Mouse (Mus musculus) limb, embryonic 12.5 days (tissue): ENCODE measurements around the gene Atp8a1. TPM values are rescaled to one million over a fixed set of nuclear protein-coding genes. Genes with fewer than 3 reads are reported as not detected.

Experiments used
- ATAC-seq: fragments of 200-750 bp; cut with Nextera tagmentation; 2 replicates; pipeline ENCODE4 v1.8.0; 2017; ENCODE audit warnings: low read depth, moderate TSS enrichment; ENCODE audit not compliant: insufficient number of reproducible peaks, insufficient read depth, low FRiP score, low TSS enrichment
- H3K27ac ChIP-seq: fragments of 300-500 bp; sonication (generic); 2 replicates; pipeline ENCODE4 v1.5.1; 2016; ENCODE audit warnings: mild to moderate bottlenecking, moderate library complexity
- H3K27me3 ChIP-seq: fragments of 300-500 bp; sonication (generic); 2 replicates; pipeline ENCODE4 v1.6.1; 2016; ENCODE audit warnings: mild to moderate bottlenecking, moderate library complexity
- H3K36me3 ChIP-seq: fragments of 300-500 bp; sonication (generic); 2 replicates; pipeline ENCODE4 v1.6.1; 2016; ENCODE audit warnings: mild to moderate bottlenecking, moderate library complexity
- H3K4me1 ChIP-seq: fragments of 300-500 bp; sonication (generic); replicated peaks from 2 replicates; pipeline ENCODE4 v1.6.1; 2016
- H3K4me2 ChIP-seq: fragments of 300-500 bp; sonication (generic); 2 replicates; pipeline ENCODE4 v1.6.1; 2016; ENCODE audit warnings: mild to moderate bottlenecking, moderate library complexity
- H3K4me3 ChIP-seq: fragments of 300-500 bp; sonication (generic); replicated peaks from 2 replicates; pipeline ENCODE4 v1.5.1; 2016; ENCODE audit warnings: mild to moderate bottlenecking
- H3K9ac ChIP-seq: fragments of 300-500 bp; sonication (generic); replicated peaks from 2 replicates; pipeline ENCODE4 v1.6.1; 2016; ENCODE audit warnings: mild to moderate bottlenecking, moderate library complexity
- H3K9me3 ChIP-seq: fragments of 300-500 bp; sonication (generic); 2 replicates; pipeline ENCODE4 v1.6.1; 2016; ENCODE audit warnings: mild to moderate bottlenecking, moderate library complexity
- WGBS: fragments of 180-500 bp; shearing (Covaris S2); methylation state at CpG from one replicate; pipeline ENCODE4 v1.1.7; 2016; 5-methylcytosine and 5-hydroxymethylcytosine counted together
- polyA plus RNA-seq: library from polyadenylated mRNA; unstranded; fragments of >200 nt; fragmentation: Nextera tagmentation; extraction: Ambion mirVana; gene quantifications from 2 replicates; pipeline ENCODE4 v1.2.1, GENCODE M21; 2016

The Atp8a1 gene
- polyA plus RNA-seq, 1 experiment from 2014 or later, result 7.2 TPM

DNA sequence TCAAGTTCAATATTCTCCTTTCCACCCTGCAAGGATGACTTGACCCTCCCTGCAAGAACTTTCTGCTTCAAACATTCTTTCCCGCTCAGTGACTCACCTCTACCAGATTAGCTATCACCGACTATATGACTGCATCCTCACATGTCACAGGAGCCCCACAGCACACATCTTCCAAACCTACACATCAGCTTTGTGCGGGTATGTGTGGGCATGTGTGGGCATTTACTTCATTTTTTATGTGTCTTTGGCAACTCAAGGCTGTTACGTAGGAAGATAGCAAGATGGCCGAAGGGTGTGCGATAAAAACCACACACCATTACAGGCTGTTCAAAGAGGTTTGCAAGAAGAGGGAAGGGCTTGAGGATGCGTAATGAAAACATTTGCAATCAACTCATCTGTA, 145.6 kb downstream of the Atp8a1 start:
- H3K27ac ChIP-seq, result no peak overlapping the region
- no peak overlapping the region for H3K9ac ChIP-seq
- WGBS, result 90% methylated on average over 7 of the region's 7 CpGs
- no peak overlapping the region for H3K4me3 ChIP-seq
- H3K4me2 ChIP-seq, result no peak overlapping the region
- H3K9me3 ChIP-seq, result no peaks in the 10 kb centered on the region
- H3K27me3 ChIP-seq, result peaks cover 11% of the 10 kb centered on the region
- no peaks in the 10 kb centered on the region for H3K36me3 ChIP-seq
- H3K4me1 ChIP-seq, result peaks cover 26% of the 10 kb centered on the region
- ATAC-seq, result no peak

DNA sequence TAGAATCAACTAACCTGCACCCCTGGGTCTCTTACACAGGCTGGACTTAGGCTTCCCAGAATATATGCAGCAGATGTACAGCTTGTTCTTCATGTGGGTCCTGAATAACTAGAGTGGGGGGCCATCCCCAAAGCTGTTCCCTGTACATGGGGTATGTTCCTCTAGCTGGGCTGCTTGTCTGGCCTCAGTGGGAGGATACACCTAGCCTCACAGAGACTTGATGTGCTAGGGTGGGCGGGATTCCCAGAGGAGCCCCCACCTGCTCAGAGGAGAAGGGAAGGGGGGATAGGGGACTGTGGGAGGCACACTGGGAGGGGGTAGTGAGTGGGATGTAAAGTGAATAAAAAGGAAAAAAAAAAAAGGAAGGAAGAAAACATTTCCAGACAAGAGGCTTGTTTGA, 147.8 kb downstream of the Atp8a1 start:
- 89% methylated on average over 1 of the region's 1 CpGs for WGBS

DNA sequence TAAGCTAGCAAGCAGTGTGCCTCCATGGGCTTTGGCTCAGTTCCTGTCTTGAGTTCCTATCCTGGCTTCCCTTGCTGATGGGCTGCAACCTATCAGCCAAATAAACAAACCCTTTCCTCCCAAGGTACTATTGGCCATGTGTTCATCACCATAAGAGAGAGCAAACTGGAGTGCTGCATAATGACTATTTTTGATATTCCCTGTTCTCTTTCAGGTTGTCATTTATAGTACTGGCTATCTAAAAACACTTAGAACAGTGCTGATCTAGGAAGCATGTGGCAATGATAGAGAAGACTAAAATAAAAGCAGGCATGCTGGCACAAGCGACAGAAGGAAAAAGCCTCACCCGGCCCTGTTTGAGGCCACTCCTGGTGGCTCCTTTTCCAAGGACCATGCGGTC, 149.1 kb downstream of the Atp8a1 start:
- H3K4me3 ChIP-seq, result no peak overlapping the region
- no peaks in the 10 kb centered on the region for H3K36me3 ChIP-seq
- peaks cover 11% of the 10 kb centered on the region for H3K27me3 ChIP-seq
- H3K9ac ChIP-seq, result no peak overlapping the region
- no peak overlapping the region for H3K4me2 ChIP-seq
- H3K9me3 ChIP-seq, result no peaks in the 10 kb centered on the region
- H3K27ac ChIP-seq, result no peak overlapping the region
- 91% methylated on average over 3 of the region's 3 CpGs for WGBS
- no peak for ATAC-seq
- peaks cover 15% of the 10 kb centered on the region for H3K4me1 ChIP-seq

More for the DNA sequence above, 147.8 kb downstream of the Atp8a1 start:
- H3K4me1 ChIP-seq, result peaks cover 20% of the 10 kb centered on the region
- no peak overlapping the region for H3K4me3 ChIP-seq
- H3K27ac ChIP-seq, result no peak overlapping the region
- H3K9me3 ChIP-seq, result no peaks in the 10 kb centered on the region
- H3K4me2 ChIP-seq, result no peak overlapping the region
- peaks cover 11% of the 10 kb centered on the region for H3K27me3 ChIP-seq
- no peak overlapping the region for H3K9ac ChIP-seq
- H3K36me3 ChIP-seq, result no peaks in the 10 kb centered on the region
- no peak for ATAC-seq

DNA sequence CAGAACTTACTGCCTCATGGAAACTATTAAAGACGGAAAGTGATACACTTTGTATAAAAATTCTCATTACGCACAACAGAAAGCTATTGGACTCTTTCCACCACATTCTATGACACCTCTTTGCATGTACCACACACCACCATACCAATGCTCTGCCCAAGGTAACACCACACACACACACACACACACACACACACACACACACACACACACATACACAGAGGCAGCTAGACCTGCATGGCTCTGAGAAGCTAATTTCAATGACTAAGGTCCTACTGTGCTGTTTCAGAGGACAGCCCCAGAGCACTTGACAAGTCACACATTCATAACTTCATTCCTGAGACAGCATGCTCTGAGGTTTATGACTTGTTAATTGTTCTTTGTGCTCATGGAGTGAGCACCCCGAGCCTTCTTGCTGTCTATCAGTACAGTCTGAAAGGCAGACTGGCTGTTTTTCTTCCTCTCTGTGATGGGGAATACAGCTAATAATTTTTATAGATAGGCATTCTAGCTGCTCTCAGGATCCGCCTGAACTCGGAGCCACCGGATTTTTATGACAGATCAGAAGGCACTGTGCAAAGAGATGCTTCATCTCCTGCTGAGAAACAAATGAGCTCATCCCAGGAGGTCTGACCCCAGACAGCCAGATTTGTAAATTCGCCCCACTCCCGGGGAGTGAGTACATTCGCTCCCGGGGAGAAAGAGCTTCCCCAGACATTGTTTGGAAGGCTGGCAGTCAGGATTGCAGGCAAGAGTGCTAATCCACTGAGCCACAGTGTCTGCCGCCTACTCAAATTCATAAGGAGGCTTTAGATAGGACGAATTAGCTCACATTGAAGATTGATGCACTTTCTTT, 150.3 kb downstream of the Atp8a1 start:
- Histone ChIP-seq H3K27me3 (peaks cover 11% of the 10 kb centered on the region), H3K4me2 (peak overlapping the region; percentile 27), H3K9ac (no peak overlapping the region), H3K36me3 (no peaks in the 10 kb centered on the region), H3K4me3 (no peak overlapping the region), H3K9me3 (no peaks in the 10 kb centered on the region), H3K27ac (0 out of 2 replicates have a peak overlapping the region, but pooled peaks have one; percentile 17), H3K4me1 (peaks cover 24% of the 10 kb centered on the region)
- no peak for ATAC-seq
- 16% methylated on average over 12 of the region's 12 CpGs for WGBS

DNA sequence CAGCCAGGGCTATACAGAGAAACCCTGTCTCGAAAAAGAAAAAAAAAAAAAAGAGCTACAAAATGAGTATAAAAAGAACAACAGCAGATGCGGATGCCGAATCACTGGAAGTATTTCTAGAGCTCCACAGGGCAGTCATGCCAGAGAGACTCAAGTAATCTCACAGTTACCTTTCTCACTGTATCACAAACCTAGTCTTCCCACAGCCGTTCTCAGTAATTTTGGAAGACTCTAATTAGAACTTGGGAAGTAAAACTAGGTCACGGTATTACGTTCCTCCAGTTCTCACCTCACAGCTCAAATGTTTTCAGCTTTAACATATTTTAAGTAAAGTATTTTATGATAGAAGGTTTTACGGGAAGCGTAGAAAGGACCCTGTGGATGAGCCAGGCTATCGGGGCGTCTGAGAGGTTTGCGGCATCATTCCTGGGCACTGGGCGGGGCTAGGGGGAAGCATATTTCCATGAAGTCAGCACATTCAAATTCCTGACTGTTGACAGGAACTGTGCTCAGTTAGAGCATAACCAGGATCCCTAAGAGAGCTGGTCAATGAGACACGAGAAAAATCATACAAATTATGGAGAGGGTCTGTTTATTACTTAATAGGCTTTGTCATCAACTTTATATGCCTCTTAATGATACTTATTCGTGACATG, 152.1 kb downstream of the Atp8a1 start:
- Histone ChIP-seq H3K4me1 (peaks cover 31% of the 10 kb centered on the region), H3K9ac (no peak overlapping the region), H3K9me3 (no peaks in the 10 kb centered on the region), H3K36me3 (no peaks in the 10 kb centered on the region), H3K4me2 (no peak overlapping the region), H3K27ac (no peak overlapping the region), H3K4me3 (no peak overlapping the region), H3K27me3 (peaks cover 11% of the 10 kb centered on the region)
- no peak for ATAC-seq
- 85% methylated on average over 14 of the region's 14 CpGs for WGBS

DNA sequence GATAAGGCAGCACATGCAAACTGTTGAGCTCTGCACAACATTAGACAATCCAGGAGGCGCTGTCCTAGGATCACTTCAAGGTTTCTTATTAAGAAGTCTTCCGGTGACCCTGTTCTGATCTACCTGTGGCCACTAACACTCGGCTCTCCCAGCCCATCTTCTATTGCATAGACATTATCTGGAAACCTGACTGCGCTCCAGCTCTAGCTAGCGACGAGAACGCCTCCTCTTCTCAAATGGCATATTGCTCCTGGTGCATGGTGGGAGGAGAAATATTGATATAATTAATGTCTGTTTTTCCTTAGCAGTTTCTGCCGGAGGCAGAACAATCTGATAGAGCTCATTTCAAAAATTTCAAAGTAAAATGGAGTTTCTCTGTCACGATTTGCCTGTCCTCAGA, 156.9 kb downstream of the Atp8a1 start:
- no peaks in the 10 kb centered on the region for H3K9me3 ChIP-seq
- H3K9ac ChIP-seq, result no peak overlapping the region
- 91% methylated on average over 9 of the region's 9 CpGs for WGBS
- H3K4me3 ChIP-seq, result no peak overlapping the region
- H3K27me3 ChIP-seq, result peaks cover 12% of the 10 kb centered on the region
- H3K4me1 ChIP-seq, result peaks cover 22% of the 10 kb centered on the region; the same call in 1 of the 2 replicates
- H3K27ac ChIP-seq, result no peak overlapping the region
- ATAC-seq, result no peak
- no peak overlapping the region for H3K4me2 ChIP-seq
- no peaks in the 10 kb centered on the region for H3K36me3 ChIP-seq

DNA sequence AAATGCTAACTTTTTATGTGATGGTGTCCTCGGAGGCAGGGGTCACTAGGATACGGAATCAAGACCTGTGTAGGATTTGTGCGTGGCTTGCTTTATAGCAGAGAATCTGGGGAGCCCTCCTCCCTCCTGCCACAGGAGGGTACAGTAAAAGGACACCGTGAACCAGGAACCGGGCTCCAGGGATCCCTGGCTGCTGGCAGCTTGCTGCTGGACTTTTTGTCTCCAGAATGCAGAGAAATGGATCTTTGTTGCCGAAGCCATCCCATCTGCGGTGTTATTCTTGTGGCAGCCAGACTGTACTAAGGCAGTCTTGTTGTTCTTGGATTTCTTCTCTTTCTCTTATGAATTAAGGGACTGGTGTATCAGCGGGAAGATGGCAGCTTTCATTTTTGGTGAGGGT, 159.2 kb downstream of the Atp8a1 start:
- Histone ChIP-seq H3K4me1 (peaks cover 21% of the 10 kb centered on the region; the same call in 1 of the 2 replicates), H3K4me2 (no peak overlapping the region), H3K9ac (no peak overlapping the region), H3K27me3 (peaks cover 18% of the 10 kb centered on the region), H3K36me3 (no peaks in the 10 kb centered on the region), H3K9me3 (no peaks in the 10 kb centered on the region), H3K27ac (no peak overlapping the region), H3K4me3 (no peak overlapping the region)
- no peak for ATAC-seq
- WGBS, result 90% methylated on average over 8 of the region's 8 CpGs

DNA sequence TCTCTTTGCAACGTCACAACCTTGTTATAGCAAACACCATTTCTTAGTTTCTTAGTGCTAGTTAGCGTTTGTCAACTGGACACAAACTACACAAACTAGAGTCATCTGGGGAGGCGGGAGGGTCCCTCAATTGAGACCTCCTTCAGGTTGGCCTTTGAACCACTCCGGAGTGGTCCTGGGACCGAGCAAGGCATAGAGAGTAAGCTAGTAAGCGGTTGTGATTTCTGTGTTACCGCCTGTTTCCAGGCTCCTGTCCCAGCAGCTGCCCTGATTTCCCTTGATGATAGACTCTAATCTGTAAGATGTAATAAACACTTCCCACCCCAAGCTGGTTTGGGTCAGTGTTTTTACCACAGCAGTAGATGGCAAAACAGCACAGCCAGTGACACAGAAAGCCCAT, 161.3 kb downstream of the Atp8a1 start:
- WGBS, result 74% methylated on average over 7 of the region's 7 CpGs
- Histone ChIP-seq H3K4me2 (no peak overlapping the region), H3K9ac (no peak overlapping the region), H3K27ac (no peak overlapping the region), H3K9me3 (no peaks in the 10 kb centered on the region), H3K27me3 (peaks cover 18% of the 10 kb centered on the region), H3K36me3 (no peaks in the 10 kb centered on the region), H3K4me3 (no peak overlapping the region), H3K4me1 (peaks cover 9% of the 10 kb centered on the region; the same call in 1 of the 2 replicates)
- ATAC-seq, result no peak

DNA sequence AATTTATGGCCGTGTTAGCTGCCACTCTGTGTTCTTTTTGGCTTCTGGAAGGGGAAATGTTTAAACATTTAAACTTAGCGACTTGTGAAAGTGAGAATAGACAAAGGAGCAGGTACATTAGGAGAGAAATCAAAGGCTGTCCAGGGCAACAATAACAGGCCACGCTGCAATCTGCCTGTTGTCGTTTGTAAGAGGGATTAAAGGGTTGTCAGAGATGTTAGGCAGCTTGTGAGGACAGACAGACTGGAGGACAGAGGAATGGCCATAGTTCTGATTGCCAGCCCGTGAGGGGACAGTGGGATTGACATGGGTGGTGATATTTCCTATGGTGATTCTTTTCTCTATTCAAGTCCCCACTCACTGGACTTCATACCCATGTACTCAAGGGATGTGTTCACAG, 161.8 kb downstream of the Atp8a1 start:
- H3K27ac ChIP-seq, result no peak overlapping the region
- H3K4me3 ChIP-seq, result no peak overlapping the region
- H3K9me3 ChIP-seq, result no peaks in the 10 kb centered on the region
- peaks cover 11% of the 10 kb centered on the region for H3K4me1 ChIP-seq
- H3K4me2 ChIP-seq, result no peak overlapping the region
- H3K9ac ChIP-seq, result no peak overlapping the region
- H3K36me3 ChIP-seq, result no peaks in the 10 kb centered on the region
- WGBS, result 45% methylated on average over 5 of the region's 5 CpGs
- no peak for ATAC-seq
- H3K27me3 ChIP-seq, result peaks cover 22% of the 10 kb centered on the region

DNA sequence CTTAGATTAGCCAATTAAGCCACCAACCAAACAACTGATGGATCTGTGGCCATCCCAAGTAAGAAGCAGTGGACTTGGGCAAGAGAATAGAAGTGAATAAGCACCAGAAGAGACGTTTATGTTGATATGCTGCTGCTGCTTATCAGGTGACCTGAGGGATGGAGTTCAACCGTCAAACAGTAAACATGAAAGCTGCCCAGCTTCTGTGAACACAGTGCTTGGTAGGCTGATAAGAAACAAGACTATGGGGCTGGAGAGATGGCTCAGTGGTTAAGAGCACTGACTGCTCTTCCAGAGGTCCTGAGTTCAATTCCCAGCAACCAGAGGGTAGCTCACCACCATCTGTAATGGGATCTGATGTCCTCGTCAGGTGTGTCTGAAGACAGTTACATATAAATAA, 168.4 kb downstream of the Atp8a1 start:
- H3K4me1 ChIP-seq, result peaks cover 12% of the 10 kb centered on the region
- H3K36me3 ChIP-seq, result no peaks in the 10 kb centered on the region
- no peaks in the 10 kb centered on the region for H3K9me3 ChIP-seq
- WGBS, result 76% methylated on average over 3 of the region's 3 CpGs
- H3K4me3 ChIP-seq, result no peak overlapping the region
- no peak for ATAC-seq
- H3K27me3 ChIP-seq, result peaks cover 6% of the 10 kb centered on the region; the same call in 1 of the 2 replicates
- no peak overlapping the region for H3K27ac ChIP-seq
- H3K9ac ChIP-seq, result no peak overlapping the region
- no peak overlapping the region for H3K4me2 ChIP-seq

DNA sequence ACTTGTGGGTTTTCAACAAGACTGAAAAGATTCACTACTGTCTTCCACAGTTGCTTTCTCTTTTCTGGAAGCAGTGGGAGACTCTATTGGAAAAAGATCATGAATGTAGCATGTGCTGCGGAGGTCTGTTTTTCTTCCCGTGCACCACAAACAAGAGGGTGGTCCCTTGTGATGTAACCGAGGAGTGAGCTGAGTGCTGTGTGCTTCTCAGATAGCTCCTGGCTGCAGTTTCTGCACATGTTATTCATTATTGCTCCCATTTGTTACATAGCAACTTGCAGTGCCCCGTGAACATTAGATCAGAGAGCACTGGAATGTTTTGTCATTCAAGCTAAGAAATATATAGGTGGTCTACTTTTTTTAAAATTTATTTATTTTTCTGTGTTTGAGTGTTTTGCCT, 174.2 kb downstream of the Atp8a1 start:
- no peaks in the 10 kb centered on the region for H3K9me3 ChIP-seq
- H3K4me1 ChIP-seq, result peaks cover 13% of the 10 kb centered on the region; the same call in 1 of the 2 replicates
- H3K27ac ChIP-seq, result no peak overlapping the region
- ATAC-seq, result 0 out of 2 replicates have a peak, but pooled peaks have one; percentile 68
- no peaks in the 10 kb centered on the region for H3K36me3 ChIP-seq
- H3K4me3 ChIP-seq, result no peak overlapping the region
- no peak overlapping the region for H3K9ac ChIP-seq
- H3K4me2 ChIP-seq, result no peak overlapping the region
- no peaks in the 10 kb centered on the region for H3K27me3 ChIP-seq
- WGBS, result 23% methylated on average over 4 of the region's 4 CpGs
